Comparison of ENCODE assay signal across 13 mouse cellular contexts in the genomic region with DNA sequence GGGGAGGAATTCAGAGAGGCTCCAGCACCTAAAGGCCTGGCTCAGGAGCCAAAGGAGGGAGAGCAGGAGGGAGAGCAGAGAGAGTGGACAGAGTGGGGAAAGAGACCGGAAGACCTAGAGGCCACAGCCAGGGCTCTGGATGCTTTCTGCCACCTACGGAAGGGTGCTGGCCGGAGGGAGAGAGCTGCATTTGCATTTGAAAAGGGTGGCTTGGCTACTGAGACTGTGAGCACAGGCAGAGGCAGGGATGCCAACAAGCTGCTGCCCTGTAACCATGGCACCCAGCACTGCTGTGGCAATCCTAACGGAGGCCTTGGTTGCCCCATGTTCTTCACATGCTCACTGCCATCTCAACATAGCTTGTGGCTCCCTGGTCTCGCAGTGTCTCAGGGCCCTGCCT.
DNase-seq lines count a peak whose midpoint lies in the region; ATAC-seq and TF ChIP-seq lines count a peak whose summit lies in the region.
"Had no signal": no experiment of that assay in that cellular context is flagged by ENCODE, and none has a peak within 500 bp of the region (broad histone marks: within the 10 kb centered on the region; RNA-seq: fewer than 3 reads in every experiment).

No protein-coding gene starts in this region.

- no peaks in the 10 kb centered on the region for H3K4me1 ChIP-seq in hindbrain, postnatal 0 days (ENCODE audit: insufficient read depth, low read length)
- H3K4me1 ChIP-seq: limb, embryonic 13.5 days had no signal

- TF ChIP-seq CTCF in hindbrain, postnatal 0 days (IDR thresholded peaks at IDR 0.05; ENCODE audit: low read depth): no peak

- WGBS in hindbrain, postnatal 0 days: 20% methylated on average over 5 of the region's 5 CpGs

- H3K27ac ChIP-seq in hindbrain, postnatal 0 days: no peak overlapping the region
- H3K27ac ChIP-seq: limb, embryonic 13.5 days; stomach, embryonic 15.5 days had no signal

- no peak overlapping the region for H3K4me3 ChIP-seq in hindbrain, postnatal 0 days (ENCODE audit: low read length)
- H3K4me3 ChIP-seq: limb, embryonic 13.5 days; stomach, embryonic 15.5 days had no signal

- ATAC-seq in cerebellum, adult (ENCODE audit: insufficient number of reproducible peaks, low FRiP score, low TSS enrichment): 0 out of 2 replicates have a peak, but pooled peaks have one; percentile 26
- ATAC-seq in hindbrain, postnatal 0 days: peak; percentile 81

- no peaks in the 10 kb centered on the region for H3K27me3 ChIP-seq in hindbrain, postnatal 0 days (ENCODE audit: insufficient read depth, low read length)
- H3K27me3 ChIP-seq: limb, embryonic 13.5 days; stomach, embryonic 15.5 days had no signal

- H3K9ac ChIP-seq in hindbrain, postnatal 0 days (replicated peaks; ENCODE audit: low read length): no peak overlapping the region
- H3K9ac ChIP-seq: limb, embryonic 13.5 days; stomach, embryonic 15.5 days had no signal

- no peaks in the 10 kb centered on the region for H3K36me3 ChIP-seq in hindbrain, postnatal 0 days (ENCODE audit: insufficient read depth, low read length)
- H3K36me3 ChIP-seq: limb, embryonic 13.5 days; stomach, embryonic 15.5 days had no signal

- H3K9me3 ChIP-seq in hindbrain, postnatal 0 days (ENCODE audit: low read length): no peaks in the 10 kb centered on the region
- H3K9me3 ChIP-seq: limb, embryonic 13.5 days; stomach, embryonic 15.5 days had no signal

- no peak overlapping the region for H3K4me2 ChIP-seq in hindbrain, postnatal 0 days (ENCODE audit: low read depth, low read length)
- H3K4me2 ChIP-seq: heart, embryonic 11.5 days; limb, embryonic 13.5 days; stomach, embryonic 15.5 days had no signal

- DNase-seq in cerebellum, postnatal 4 days (ENCODE audit: low spot score in 2 of 2): no peak
- DNase-seq in right cerebral cortex, postnatal 10 days (ENCODE audit: low spot score in 2 of 2): peak; percentile 62 to 64
- DNase-seq in right cerebral cortex, postnatal 25 days: no peak
- DNase-seq in hindbrain, postnatal 0 days (ENCODE audit: low spot score): peak; percentile 70
- DNase-seq in retina, postnatal 1 day: peak; percentile 36
- no peak for DNase-seq in urinary bladder, postnatal 36 days (ENCODE audit: low spot score in 2 of 2)
- no peak for DNase-seq in kidney, postnatal 14 days
- DNase-seq: kidney, adult 11 months; lung, postnatal 14 days had no signal

Comparison
In these comparisons a context has a peak if more than half of its experiments do, and no peak if none do; other contexts are left out.
1. DNase-seq: peak in right cerebral cortex, postnatal 10 days (2 of 2), hindbrain, postnatal 0 days (single experiment) and retina, postnatal 1 day (single experiment); none in cerebellum, postnatal 4 days (0 of 2), right cerebral cortex, postnatal 25 days (single experiment), urinary bladder, postnatal 36 days (0 of 2) and kidney, postnatal 14 days (single experiment).